Mouse (Mus musculus) adipose tissue, adult 10 weeks (tissue): Measurements from ENCODE around the gene Prmt8. TPM values are rescaled to one million over a fixed set of nuclear protein-coding genes. Genes with fewer than 3 reads are reported as not detected.

Experiments used
- polyA plus RNA-seq: library from polyadenylated mRNA; stranded (reverse); fragments of 350-450 nt; fragmentation: Illumina TruSeq; extraction: RNeasy Lipid Tissue Mini Kit (QIAGEN cat#74804); gene quantifications from one replicate; pipeline ENCODE4 v1.2.3, GENCODE M21; 2014; ENCODE audit warnings: low read depth, low replicate concordance

Gene Prmt8
- polyA plus RNA-seq = 0.31 TPM

GRCm38 (mm10) chr6:127769275-127770156 is at the start of gene Prmt8:
Gene Prmt8 (minus strand): TSS chr6:127769472.

Other genes starting within 250 kb of the Prmt8 start
- gene Cracr2a, start 208.1 kb downstream of the Prmt8 start, polyA plus RNA-seq = 0.97 TPM
- 2.4 TPM for gene Tspan11, start 118.1 kb upstream of the Prmt8 start, polyA plus RNA-seq